Mouse (Mus musculus): Measurements from ENCODE around the gene Nit2.

DNA sequence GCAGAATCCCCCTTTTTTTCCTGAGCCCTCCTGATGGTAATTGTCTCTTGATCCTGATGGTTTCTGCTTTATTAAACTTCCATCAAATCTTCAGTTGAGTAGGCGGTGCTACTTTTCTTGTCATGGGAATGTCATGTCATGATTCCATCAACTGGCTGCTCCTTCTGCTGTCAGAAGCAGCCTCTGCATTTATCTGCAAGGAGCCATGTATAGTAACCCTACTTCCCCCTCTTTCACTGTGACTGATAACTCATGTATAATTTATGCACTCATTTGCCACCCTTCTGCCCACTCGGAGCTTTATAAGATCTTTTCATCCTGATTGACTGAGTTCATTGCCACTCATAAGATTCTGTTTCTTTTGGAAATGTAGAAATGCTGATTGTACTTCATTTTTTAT lies 49.6 kb downstream of the Nit2 start:
- TF ChIP-seq EP300 (IDR thresholded peaks at IDR 0.05; ENCODE audit: insufficient read depth, low read depth, low read length) (no peak), CTCF (IDR thresholded peaks at IDR 0.05; ENCODE audit: low read depth, low read length) (no peak)

Measured in ES-Bruce4 (cell line).